8 mouse cellular contexts compared by ENCODE assay signal in genomic region chr1:72871337-72871696, GRCm38 (mm10). TPM values are rescaled to one million over a fixed set of nuclear protein-coding genes. Genes with fewer than 3 reads are reported as not detected.
DNase-seq lines count a peak whose midpoint lies in the region; ATAC-seq and TF ChIP-seq lines count a peak whose summit lies in the region.

No protein-coding gene starts in this region.

- H3K27ac ChIP-seq in heart, postnatal 0 days (ENCODE audit: low read depth): 0 out of 2 replicates have a peak overlapping the region, but pooled peaks have one; percentile 41
- no peak overlapping the region for H3K27ac ChIP-seq in bone marrow macrophage, adult 2 months (ENCODE audit: insufficient read depth, low read depth, low read length)
- H3K27ac ChIP-seq in hindbrain, embryonic 13.5 days: peak overlapping the region; percentile 88
- peak overlapping the region; percentile 77 for H3K27ac ChIP-seq in midbrain, embryonic 13.5 days

- H3K9me3 ChIP-seq in heart, postnatal 0 days (replicated peaks; ENCODE audit: control insufficient read depth, low read length): no peaks in the 10 kb centered on the region
- H3K9me3 ChIP-seq in hindbrain, embryonic 13.5 days: no peaks in the 10 kb centered on the region
- no peaks in the 10 kb centered on the region for H3K9me3 ChIP-seq in midbrain, embryonic 13.5 days

- peak overlapping the region; percentile 88 for H3K4me2 ChIP-seq in heart, postnatal 0 days (ENCODE audit: low read depth, low read length)
- H3K4me2 ChIP-seq in hindbrain, embryonic 13.5 days: peak overlapping the region; percentile 95
- H3K4me2 ChIP-seq in midbrain, embryonic 13.5 days (replicated peaks): peak overlapping the region; percentile 80

- H3K36me3 ChIP-seq in heart, postnatal 0 days (replicated peaks; ENCODE audit: control insufficient read depth, insufficient read depth, low read length): no peaks in the 10 kb centered on the region
- H3K36me3 ChIP-seq in hindbrain, embryonic 13.5 days: no peaks in the 10 kb centered on the region
- no peaks in the 10 kb centered on the region for H3K36me3 ChIP-seq in midbrain, embryonic 13.5 days

- H3K4me1 ChIP-seq in heart, postnatal 0 days (ENCODE audit: control insufficient read depth, insufficient read depth): peaks cover 35% of the 10 kb centered on the region
- H3K4me1 ChIP-seq in bone marrow macrophage, adult 2 months (ENCODE audit: control insufficient read depth, insufficient read depth, low read length): 0 out of 2 replicates have a peak, but pooled peaks cover 5% of the 10 kb centered on the region
- H3K4me1 ChIP-seq in hindbrain, embryonic 13.5 days (replicated peaks): peaks cover 75% of the 10 kb centered on the region
- peaks cover 66% of the 10 kb centered on the region for H3K4me1 ChIP-seq in midbrain, embryonic 13.5 days (replicated peaks)

- no peak for ATAC-seq in heart, postnatal 0 days (ENCODE audit: insufficient read depth, low read depth)
- no peak for ATAC-seq in hindbrain, embryonic 13.5 days (ENCODE audit: low FRiP score)
- ATAC-seq in midbrain, embryonic 13.5 days: peak; percentile 19
- no peak for ATAC-seq in megakaryocyte-erythroid progenitor cell, adult 5-6 weeks (replicated peaks; ENCODE audit: low FRiP score, low TSS enrichment, poor library complexity, severe bottlenecking)

- TF ChIP-seq EP300 in heart, postnatal 0 days (IDR thresholded peaks at IDR 0.05; ENCODE audit: low read depth): no peak

- peaks cover 4% of the 10 kb centered on the region; the same call in 1 of the 2 replicates for H3K27me3 ChIP-seq in heart, postnatal 0 days (ENCODE audit: control insufficient read depth, insufficient read depth, low read length)
- H3K27me3 ChIP-seq in hindbrain, embryonic 13.5 days: peaks cover 36% of the 10 kb centered on the region
- peaks cover 23% of the 10 kb centered on the region for H3K27me3 ChIP-seq in midbrain, embryonic 13.5 days

- no peak for TF ChIP-seq POLR2A in bone marrow macrophage, adult 2 months (IDR thresholded peaks at IDR 0.05; ENCODE audit: borderline replicate concordance, low read depth, low read length)

- peak overlapping the region; percentile 47 for H3K9ac ChIP-seq in heart, postnatal 0 days (replicated peaks; ENCODE audit: low read depth, low read length)
- H3K9ac ChIP-seq in hindbrain, embryonic 13.5 days: peak overlapping the region; percentile 70
- H3K9ac ChIP-seq in midbrain, embryonic 13.5 days (replicated peaks): peak overlapping the region; percentile 64

- no peak for DNase-seq in heart, postnatal 0 days (ENCODE audit: low spot score)
- no peak for DNase-seq in heart, adult 18-20 months
- DNase-seq in urinary bladder, postnatal 10 days (ENCODE audit: low spot score): no peak
- no peak for DNase-seq in cerebellum, postnatal 10 days

- peak overlapping the region; percentile 57 for H3K4me3 ChIP-seq in heart, postnatal 0 days (ENCODE audit: low read depth, low read length)
- peak overlapping the region; percentile 34; the same call in 1 of the 2 replicates for H3K4me3 ChIP-seq in bone marrow macrophage, adult 2 months (ENCODE audit: insufficient read depth, low read length)
- H3K4me3 ChIP-seq in hindbrain, embryonic 13.5 days: peak overlapping the region; percentile 57
- H3K4me3 ChIP-seq in midbrain, embryonic 13.5 days (replicated peaks): peak overlapping the region; percentile 50

- WGBS in heart, postnatal 0 days: 1% methylated on average over 6 of the region's 6 CpGs
- 0% methylated on average over 6 of the region's 6 CpGs for WGBS in hindbrain, embryonic 13.5 days
- 0% methylated on average over 6 of the region's 6 CpGs for WGBS in midbrain, embryonic 13.5 days

- no peak for TF ChIP-seq CTCF in heart, postnatal 0 days (IDR thresholded peaks at IDR 0.05; ENCODE audit: low read depth)
- no peak for TF ChIP-seq CTCF in bone marrow macrophage, adult 2 months (IDR thresholded peaks at IDR 0.05; ENCODE audit: low read depth, low read length)

RNA-seq across cellular contexts. Expression of gene Igfbp5, which starts 3.4 kb away (rescaled TPM):
- total RNA-seq in heart, postnatal 0 days (2014; rRNA removed; ENCODE audit: low replicate concordance): 147 and 170 TPM in 2 replicates
- polyA plus RNA-seq in heart, postnatal 0 days (2015; fragmentation: Nextera tagmentation; extraction: Ambion mirVana): 50.8 and 55.4 TPM in 2 replicates
- 100 to 1,000 TPM in 1 of 2 experiments, 10 to 100 TPM in 1; 80.7 to 123 TPM for total RNA-seq in heart, adult 18-20 months (2021)
- polyA plus RNA-seq in bone marrow macrophage, adult 2 months (2012; ENCODE audit: insufficient read depth, insufficient read length, missing spikeins): 0.12 and 0.31 TPM in 2 replicates
- 60.5 and 68.4 TPM in 2 replicates for polyA plus RNA-seq in hindbrain, embryonic 13.5 days (2015; fragmentation: Nextera tagmentation; extraction: Ambion mirVana)
- 28.7 and 31.8 TPM in 2 replicates for polyA plus RNA-seq in midbrain, embryonic 13.5 days (2015; fragmentation: Nextera tagmentation; extraction: Ambion mirVana)
- total RNA-seq in megakaryocyte-erythroid progenitor cell, adult 5-6 weeks (2014; fragmentation: Nextera tagmentation): not detected in 2 replicates
- total RNA-seq in megakaryocyte-erythroid progenitor cell, adult 5-6 weeks (2017): 0.53 TPM in 1 of 2 replicates, not detected in the other

RNA-seq across cellular contexts. Expression of gene Igfbp2, which starts 47.0 kb away (rescaled TPM):
- total RNA-seq in heart, postnatal 0 days (2014; rRNA removed; ENCODE audit: low replicate concordance): 24.1 and 140 TPM in 2 replicates
- 10.2 and 12.7 TPM in 2 replicates for polyA plus RNA-seq in heart, postnatal 0 days (2015; fragmentation: Nextera tagmentation; extraction: Ambion mirVana)
- total RNA-seq in heart, adult 18-20 months (2021): under 1 TPM; 0.37 to 0.51 TPM
- polyA plus RNA-seq in bone marrow macrophage, adult 2 months (2012; ENCODE audit: insufficient read depth, insufficient read length, missing spikeins): not detected in 2 replicates
- 392 and 465 TPM in 2 replicates for polyA plus RNA-seq in hindbrain, embryonic 13.5 days (2015; fragmentation: Nextera tagmentation; extraction: Ambion mirVana)
- 294 and 385 TPM in 2 replicates for polyA plus RNA-seq in midbrain, embryonic 13.5 days (2015; fragmentation: Nextera tagmentation; extraction: Ambion mirVana)
- total RNA-seq in megakaryocyte-erythroid progenitor cell, adult 5-6 weeks (2014; fragmentation: Nextera tagmentation): not detected in 2 replicates
- not detected in 2 replicates for total RNA-seq in megakaryocyte-erythroid progenitor cell, adult 5-6 weeks (2017)

Comparison
In these comparisons a context has a peak if more than half of its experiments do, and no peak if none do; other contexts are left out.
1. RNA of gene Igfbp5, which starts 3.4 kb away (polyA plus RNA-seq): 60.5 to 68.4 TPM in hindbrain, embryonic 13.5 days, 50.8 to 55.4 TPM in heart, postnatal 0 days and 28.7 to 31.8 TPM in midbrain, embryonic 13.5 days; 0.12 to 0.31 TPM in bone marrow macrophage, adult 2 months; every median in the first group is over 10 times any median in the second.
2. RNA of gene Igfbp2, which starts 47.0 kb away (polyA plus RNA-seq): 392 to 465 TPM in hindbrain, embryonic 13.5 days and 294 to 385 TPM in midbrain, embryonic 13.5 days; 10.2 to 12.7 TPM in heart, postnatal 0 days and not detected in bone marrow macrophage, adult 2 months; every median in the first group is over 10 times any median in the second.
3. Peak in every context shown above with its lines, with median percentiles within 50 percentile points of each other: H3K4me2 ChIP-seq, H3K4me3 ChIP-seq and H3K9ac ChIP-seq.